Comparison of ENCODE assay signal across 21 mouse cellular contexts in genomic region chr2:65227898-65228290, GRCm38 (mm10).
"Had no signal": no experiment of that assay in that cellular context is flagged by ENCODE, and none has a peak within 500 bp of the region (broad histone marks: within the 10 kb centered on the region; RNA-seq: fewer than 3 reads in every experiment).

No protein-coding gene starts in this region.

- H3K9ac ChIP-seq: kidney, embryonic 15.5 days; liver, embryonic 14.5 days; lung, embryonic 15.5 days; midbrain, embryonic 13.5 days had no signal

- DNase-seq: kidney, adult 8-10 months; kidney, postnatal 10 days; kidney, postnatal 36 days; layer of hippocampus, postnatal 36 days; lung, adult 18-20 months; lung, postnatal 10 days; lung, postnatal 36 days; right cerebral cortex, adult 18-20 months; right cerebral cortex, postnatal 14 days; right cerebral cortex, postnatal 4 days; thymus, adult 2 months; thymus, postnatal 14 days; thymus, postnatal 4 days had no signal

- H3K27ac ChIP-seq: kidney, embryonic 15.5 days; left cerebral cortex, adult 2 months; liver, embryonic 14.5 days; lung, embryonic 15.5 days; midbrain, embryonic 10.5 days; midbrain, embryonic 13.5 days; stomach, postnatal 0 days had no signal

- H3K4me3 ChIP-seq: kidney, embryonic 15.5 days; left cerebral cortex, adult 2 months; lung, embryonic 15.5 days; megakaryocyte, embryonic 14.5 days; midbrain, embryonic 10.5 days; midbrain, embryonic 13.5 days had no signal

- H3K4me1 ChIP-seq: megakaryocyte, embryonic 14.5 days; midbrain, embryonic 10.5 days had no signal

- H3K36me3 ChIP-seq: kidney, embryonic 15.5 days; lung, embryonic 15.5 days; midbrain, embryonic 10.5 days; midbrain, embryonic 13.5 days had no signal

- H3K27me3 ChIP-seq: kidney, embryonic 15.5 days; lung, embryonic 15.5 days; megakaryocyte, embryonic 14.5 days; midbrain, embryonic 13.5 days had no signal
